Mouse (Mus musculus) heart, postnatal 0 days (tissue): ENCODE data around the gene Fam160a1. TPM values are rescaled to one million over a fixed set of nuclear protein-coding genes. Genes with fewer than 3 reads are reported as not detected.
A peak's percentile ranks its signal among the peaks of the same experiment; 100 is the strongest.

Source experiments
- ATAC-seq: fragments of 200-750 bp; cut with Nextera tagmentation; 2 replicates; pipeline ENCODE4 v1.8.0; 2017; ENCODE audit warnings: low read depth, moderate number of reproducible peaks, moderate library complexity; ENCODE audit not compliant: insufficient read depth
- DNase-seq: peaks from one replicate; pipeline ENCODE4 v3.0.0-alpha.2; 2016; ENCODE audit warnings: low spot score
- H3K27ac ChIP-seq: fragments of 300-500 bp; sonication (generic); 2 replicates; pipeline ENCODE4 v1.5.1; 2014; ENCODE audit warnings: low read depth, mild to moderate bottlenecking
- H3K27me3 ChIP-seq: fragments of 300-500 bp; sonication (generic); 2 replicates; pipeline ENCODE4 v1.6.1; 2014; ENCODE audit warnings: low read length, mixed read lengths; ENCODE audit not compliant: control insufficient read depth, insufficient read depth
- H3K36me3 ChIP-seq: fragments of 300-500 bp; sonication (generic); replicated peaks from 2 replicates; pipeline ENCODE4 v1.6.1; 2014; ENCODE audit warnings: low read length, mixed read lengths; ENCODE audit not compliant: control insufficient read depth, insufficient read depth
- H3K4me1 ChIP-seq: fragments of 300-500 bp; sonication (generic); 2 replicates; pipeline ENCODE4 v1.6.1; 2014; ENCODE audit warnings: antibody characterized with exemption; ENCODE audit not compliant: control insufficient read depth, insufficient read depth
- H3K4me2 ChIP-seq: fragments of 300-500 bp; sonication (generic); 2 replicates; pipeline ENCODE4 v1.6.1; 2014; ENCODE audit warnings: low read depth, mild to moderate bottlenecking, low read length, moderate library complexity
- H3K4me3 ChIP-seq: fragments of 300-500 bp; sonication (generic); 2 replicates; pipeline ENCODE4 v1.5.1; 2014; ENCODE audit warnings: low read depth, low read length
- H3K9ac ChIP-seq: fragments of 300-500 bp; sonication (generic); replicated peaks from 2 replicates; pipeline ENCODE4 v1.6.1; 2014; ENCODE audit warnings: low read depth, low read length, mixed read lengths
- H3K9me3 ChIP-seq: fragments of 300-500 bp; sonication (generic); replicated peaks from 2 replicates; pipeline ENCODE4 v1.6.1; 2016; ENCODE audit warnings: low read length; ENCODE audit not compliant: control insufficient read depth
- CTCF ChIP-seq: IDR thresholded peaks from 2 replicates; pipeline ENCODE4 v1.5.1; 2016; ENCODE audit warnings: antibody characterized with exemption, control low read depth, low read depth
- EP300 ChIP-seq: IDR thresholded peaks from 2 replicates; pipeline ENCODE4 v1.6.1; 2016; ENCODE audit warnings: antibody characterized with exemption, low read depth
- WGBS: fragments of 180-500 bp; shearing (Covaris S2); extraction: QIAGEN DNeasy Blood & Tissue Kit; methylation state at CpG from one replicate; pipeline ENCODE4 v1.1.7; 2014; 5-methylcytosine and 5-hydroxymethylcytosine counted together
- polyA plus RNA-seq: library from polyadenylated mRNA; unstranded; fragments of >200 nt; fragmentation: Nextera tagmentation; extraction: Ambion mirVana; gene quantifications from 2 replicates; pipeline ENCODE4 v1.2.1, GENCODE M21; 2015
- total RNA-seq: library from RNA; depleted of rRNA; stranded (reverse); fragments of >200 nt; gene quantifications from 2 replicates; pipeline ENCODE4 v1.2.3, GENCODE M21; 2014; ENCODE audit warnings: low replicate concordance

The Fam160a1 gene
- total and polyA plus RNA-seq, 2 experiments from 2014 or later = 10.5 to 34.6 TPM

GRCm38 (mm10) chr3:85858140-85859135 lies 41.3 kb upstream of the Fam160a1 start:
- Histone ChIP-seq H3K36me3 (no peaks in the 10 kb centered on the region), H3K4me2 (peak overlapping the region; percentile 41), H3K4me3 (no peak overlapping the region), H3K9ac (no peak overlapping the region), H3K27me3 (no peaks in the 10 kb centered on the region), H3K4me1 (peaks cover 31% of the 10 kb centered on the region), H3K9me3 (no peaks in the 10 kb centered on the region), H3K27ac (peak overlapping the region; percentile 93)
- DNase-seq (peak; percentile 90), ATAC-seq (peak; percentile 89)
- TF ChIP-seq CTCF (no peak), EP300 (no peak)
- WGBS = 24% methylated on average over 11 of the region's 11 CpGs

- Histone ChIP-seq H3K9ac (no peak overlapping the region), H3K4me2 (no peak overlapping the region), H3K27me3 (no peaks in the 10 kb centered on the region), H3K36me3 (no peaks in the 10 kb centered on the region), H3K4me3 (no peak overlapping the region), H3K27ac (peak overlapping the region; percentile 93), H3K9me3 (no peaks in the 10 kb centered on the region), H3K4me1 (peaks cover 26% of the 10 kb centered on the region)
- TF ChIP-seq EP300 = no peak
- no peak for TF ChIP-seq CTCF
- WGBS = 18% methylated on average over 4 of the region's 4 CpGs
- DNase-seq (peak; percentile 13), ATAC-seq (no peak)
These were observed 40.0 kb upstream of the Fam160a1 start for GRCm38 (mm10) chr3:85857083-85857482.

- Histone ChIP-seq H3K9me3 (no peaks in the 10 kb centered on the region), H3K27me3 (no peaks in the 10 kb centered on the region), H3K36me3 (no peaks in the 10 kb centered on the region), H3K4me2 (no peak overlapping the region), H3K4me3 (no peak overlapping the region), H3K4me1 (peaks cover 19% of the 10 kb centered on the region), H3K27ac (no peak overlapping the region), H3K9ac (no peak overlapping the region)
- no peak for DNase-seq
- TF ChIP-seq EP300 = no peak
- TF ChIP-seq CTCF = no peak
- ATAC-seq = no peak
- WGBS = 77% methylated on average over 5 of the region's 5 CpGs
These were observed 38.9 kb upstream of the Fam160a1 start for GRCm38 (mm10) chr3:85855947-85856346.

GRCm38 (mm10) chr3:85855043-85855442 lies 38.0 kb upstream of the Fam160a1 start:
- no peak for ATAC-seq
- Histone ChIP-seq H3K27ac (no peak overlapping the region), H3K9me3 (no peaks in the 10 kb centered on the region), H3K36me3 (no peaks in the 10 kb centered on the region), H3K4me1 (peaks cover 25% of the 10 kb centered on the region), H3K9ac (no peak overlapping the region), H3K4me3 (no peak overlapping the region), H3K27me3 (no peaks in the 10 kb centered on the region), H3K4me2 (no peak overlapping the region)
- TF ChIP-seq CTCF (no peak), EP300 (no peak)
- no peak for DNase-seq
- 88% methylated on average over 3 of the region's 3 CpGs for WGBS

- no peaks in the 10 kb centered on the region for H3K27me3 ChIP-seq
- TF ChIP-seq CTCF = no peak
- TF ChIP-seq EP300 = no peak
- no peaks in the 10 kb centered on the region for H3K36me3 ChIP-seq
- H3K9ac ChIP-seq = no peak overlapping the region
- 91% methylated on average over 6 of the region's 6 CpGs for WGBS
- no peak overlapping the region for H3K27ac ChIP-seq
- H3K4me1 ChIP-seq = peaks cover 25% of the 10 kb centered on the region
- H3K4me2 ChIP-seq = no peak overlapping the region
- no peaks in the 10 kb centered on the region for H3K9me3 ChIP-seq
- no peak for DNase-seq
- no peak overlapping the region for H3K4me3 ChIP-seq
- no peak for ATAC-seq
These were observed 37.1 kb upstream of the Fam160a1 start for GRCm38 (mm10) chr3:85854143-85854542.
